Mouse (Mus musculus) liver, embryonic 13.5 days (tissue): Measurements from ENCODE around the gene Sphk1. TPM values are rescaled to one million over a fixed set of nuclear protein-coding genes. Genes with fewer than 3 reads are reported as not detected.
A peak's percentile ranks its signal among the peaks of the same experiment; 100 is the strongest.

ENCODE experiments used
- ATAC-seq: fragments of 200-750 bp; cut with Nextera tagmentation; 2 replicates; pipeline ENCODE4 v1.8.0; 2017; ENCODE audit warnings: low read depth, mild to moderate bottlenecking, moderate number of reproducible peaks, moderate library complexity
- DNase-seq: peaks from one replicate; pipeline ENCODE4 v3.0.0; 2022
- H3K27ac ChIP-seq: fragments of 300-500 bp; sonication (generic); 2 replicates; pipeline ENCODE4 v1.5.1; 2015; ENCODE audit warnings: moderate library complexity, mild to moderate bottlenecking, inconsistent platforms
- H3K27me3 ChIP-seq: fragments of 300-500 bp; sonication (generic); 2 replicates; pipeline ENCODE4 v1.6.1; 2015; ENCODE audit warnings: mild to moderate bottlenecking, inconsistent platforms
- H3K36me3 ChIP-seq: fragments of 300-500 bp; sonication (generic); 2 replicates; pipeline ENCODE4 v1.6.1; 2015; ENCODE audit warnings: mild to moderate bottlenecking, inconsistent platforms
- H3K4me1 ChIP-seq: fragments of 300-500 bp; sonication (generic); replicated peaks from 2 replicates; pipeline ENCODE4 v1.6.1; 2015; ENCODE audit warnings: inconsistent platforms
- H3K4me2 ChIP-seq: fragments of 300-500 bp; sonication (generic); 2 replicates; pipeline ENCODE4 v1.6.1; 2015; ENCODE audit warnings: inconsistent platforms, mild to moderate bottlenecking, moderate library complexity
- H3K4me3 ChIP-seq: fragments of 300-500 bp; sonication (generic); replicated peaks from 2 replicates; pipeline ENCODE4 v1.5.1; 2015; ENCODE audit warnings: mild to moderate bottlenecking, inconsistent platforms
- H3K9ac ChIP-seq: fragments of 300-500 bp; sonication (generic); 2 replicates; pipeline ENCODE4 v1.6.1; 2015; ENCODE audit warnings: mild to moderate bottlenecking, inconsistent platforms
- H3K9me3 ChIP-seq: fragments of 300-500 bp; sonication (generic); replicated peaks from 2 replicates; pipeline ENCODE4 v1.6.1; 2016; ENCODE audit warnings: inconsistent platforms
- WGBS: fragments of 180-500 bp; shearing (Covaris S2); methylation state at CpG from one replicate; pipeline ENCODE4 v1.1.7; 2015; ENCODE audit not compliant: insufficient replicate concordance; 5-methylcytosine and 5-hydroxymethylcytosine counted together
- polyA plus RNA-seq: library from polyadenylated mRNA; unstranded; fragments of >200 nt; fragmentation: Nextera tagmentation; extraction: Ambion mirVana; gene quantifications from 2 replicates; pipeline ENCODE4 v1.2.1, GENCODE M21; 2015

Gene Sphk1
- polyA plus RNA-seq, 1 experiment from 2014 or later, result 32.7 TPM

DNA sequence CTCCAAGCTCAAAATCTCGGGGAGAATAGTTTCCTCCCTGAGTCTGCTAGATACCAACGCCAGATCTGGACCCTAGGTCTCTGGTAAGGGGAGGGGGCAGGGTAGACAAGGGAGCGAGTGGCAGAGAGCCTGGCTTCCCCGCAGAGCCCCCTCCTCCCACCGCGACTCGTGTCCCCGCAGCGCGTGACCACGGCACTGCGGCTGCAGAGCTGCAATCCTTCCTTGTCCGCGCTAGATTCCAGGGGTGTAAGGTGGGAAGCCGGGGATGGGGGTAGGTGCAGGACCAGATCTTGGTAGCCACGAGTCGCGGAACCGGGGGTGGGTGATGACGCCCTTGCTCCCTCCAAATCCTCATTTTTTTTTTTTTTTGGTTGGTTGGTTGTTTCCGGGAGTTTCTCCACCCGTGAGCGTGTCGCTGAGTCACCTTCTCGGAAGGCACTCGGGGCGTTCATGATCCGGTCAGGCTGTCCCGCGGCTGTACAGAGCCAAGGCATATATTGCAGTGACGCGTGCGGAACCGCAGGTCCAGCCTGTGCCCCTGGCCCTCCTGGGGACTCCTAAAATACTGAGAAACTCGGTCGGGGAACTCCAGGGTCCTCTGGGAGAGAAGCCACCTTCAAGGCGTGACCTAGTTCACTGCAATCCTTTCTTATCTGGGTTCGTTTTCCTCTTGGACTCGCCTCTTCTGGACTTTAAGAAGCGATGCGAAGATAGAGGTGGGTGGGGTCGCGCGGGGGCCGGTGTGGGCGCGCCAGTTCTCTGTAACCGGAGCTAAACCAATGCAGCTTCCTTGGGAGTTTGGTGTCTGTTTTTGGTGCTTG, 856 bp downstream of the Sphk1 start:
- peak overlapping the region; percentile 98 for H3K27ac ChIP-seq
- no peak for ATAC-seq

GRCm38 (mm10) chr11:116532262-116532809, 1.6 kb downstream of the Sphk1 start:
- DNase-seq (peak; percentile 71), ATAC-seq (no peak)
- Histone ChIP-seq H3K4me2 (peak overlapping the region; percentile 95), H3K27ac (peak overlapping the region; percentile 98), H3K36me3 (peaks cover 24% of the 10 kb centered on the region), H3K4me3 (peak overlapping the region; percentile 71), H3K9ac (peak overlapping the region; percentile 91), H3K27me3 (peaks cover 57% of the 10 kb centered on the region), H3K9me3 (no peaks in the 10 kb centered on the region), H3K4me1 (peaks cover 69% of the 10 kb centered on the region)
- WGBS, result under 1% methylated on average over 30 of the region's 30 CpGs

More for the DNA sequence above, 856 bp downstream of the Sphk1 start:
- no peaks in the 10 kb centered on the region for H3K9me3 ChIP-seq
- peak overlapping the region; percentile 95 for H3K4me2 ChIP-seq
- DNase-seq, result peak; percentile 45
- H3K4me1 ChIP-seq, result peaks cover 62% of the 10 kb centered on the region
- H3K36me3 ChIP-seq, result peaks cover 17% of the 10 kb centered on the region
- peak overlapping the region; percentile 91 for H3K9ac ChIP-seq
- peaks cover 63% of the 10 kb centered on the region for H3K27me3 ChIP-seq
- WGBS, result 3% methylated on average over 48 of the region's 48 CpGs
- peak overlapping the region; percentile 71 for H3K4me3 ChIP-seq

- Histone ChIP-seq H3K9me3 (no peaks in the 10 kb centered on the region), H3K27me3 (peaks cover 52% of the 10 kb centered on the region), H3K4me1 (peaks cover 75% of the 10 kb centered on the region), H3K27ac (peak overlapping the region; percentile 98), H3K4me3 (peak overlapping the region; percentile 71), H3K9ac (peak overlapping the region; percentile 91), H3K4me2 (peak overlapping the region; percentile 95), H3K36me3 (peaks cover 29% of the 10 kb centered on the region)
- ATAC-seq (peak; percentile 56), DNase-seq (peak; percentile 77)
- under 1% methylated on average over 50 of the region's 50 CpGs for WGBS
These were observed 2.1 kb downstream of the Sphk1 start for GRCm38 (mm10) chr11:116532810-116533338.

GRCm38 (mm10) chr11:116533341-116534153, 2.8 kb downstream of the Sphk1 start:
- 1% methylated on average over 63 of the region's 63 CpGs for WGBS
- Histone ChIP-seq H3K4me3 (peak overlapping the region; percentile 71), H3K36me3 (peaks cover 36% of the 10 kb centered on the region), H3K27me3 (peaks cover 45% of the 10 kb centered on the region), H3K27ac (peak overlapping the region; percentile 98), H3K9ac (peak overlapping the region; percentile 91), H3K9me3 (no peaks in the 10 kb centered on the region), H3K4me1 (peaks cover 81% of the 10 kb centered on the region), H3K4me2 (peak overlapping the region; percentile 95)
- DNase-seq, result peak; percentile 89
- ATAC-seq, result peak; percentile 86

- H3K4me2 ChIP-seq, result peak overlapping the region; percentile 95
- WGBS, result 14% methylated on average over 20 of the region's 20 CpGs
- H3K27me3 ChIP-seq, result peaks cover 44% of the 10 kb centered on the region
- H3K27ac ChIP-seq, result peak overlapping the region; percentile 98
- peak overlapping the region; percentile 91 for H3K9ac ChIP-seq
- H3K4me3 ChIP-seq, result peak overlapping the region; percentile 71
- DNase-seq (peak; percentile 82), ATAC-seq (peak; percentile 79)
- peaks cover 44% of the 10 kb centered on the region for H3K36me3 ChIP-seq
- H3K9me3 ChIP-seq, result no peaks in the 10 kb centered on the region
- H3K4me1 ChIP-seq, result peaks cover 89% of the 10 kb centered on the region
These were observed 3.6 kb downstream of the Sphk1 start for GRCm38 (mm10) chr11:116534154-116534865.

GRCm38 (mm10) chr11:116536685-116537084, 6.0 kb downstream of the Sphk1 start:
- peaks cover 24% of the 10 kb centered on the region for H3K27me3 ChIP-seq
- H3K9ac ChIP-seq, result peak overlapping the region; percentile 91
- 22% methylated on average over 7 of the region's 7 CpGs for WGBS
- peak overlapping the region; percentile 98 for H3K27ac ChIP-seq
- DNase-seq, result peak; percentile 71
- H3K36me3 ChIP-seq, result peaks cover 68% of the 10 kb centered on the region
- peak overlapping the region; percentile 40 for H3K4me3 ChIP-seq
- peak; percentile 49 for ATAC-seq
- peaks cover 81% of the 10 kb centered on the region for H3K4me1 ChIP-seq
- H3K4me2 ChIP-seq, result peak overlapping the region; percentile 95
- H3K9me3 ChIP-seq, result no peaks in the 10 kb centered on the region

DNA sequence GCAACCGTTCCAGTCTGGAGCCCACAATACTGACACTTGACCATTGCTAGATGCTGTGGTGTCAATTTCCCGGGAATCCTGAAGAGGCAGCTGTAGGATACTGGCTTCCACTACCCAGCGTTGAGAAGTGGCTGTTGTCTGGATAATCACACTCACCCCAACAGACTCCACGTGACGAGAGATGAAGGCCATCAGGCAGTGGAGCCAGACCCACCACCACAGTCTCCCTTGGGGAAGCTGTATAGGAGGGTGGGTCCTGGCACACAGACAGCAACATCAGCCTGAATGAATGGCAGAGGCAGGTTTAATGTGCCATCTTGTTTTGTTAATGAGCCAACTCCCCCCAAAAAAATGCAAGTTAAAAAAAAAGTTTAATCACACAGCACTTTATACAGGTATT, 6.7 kb downstream of the Sphk1 start:
- Histone ChIP-seq H3K4me1 (peaks cover 74% of the 10 kb centered on the region), H3K4me3 (peak overlapping the region; percentile 40), H3K9me3 (no peaks in the 10 kb centered on the region)

DNA sequence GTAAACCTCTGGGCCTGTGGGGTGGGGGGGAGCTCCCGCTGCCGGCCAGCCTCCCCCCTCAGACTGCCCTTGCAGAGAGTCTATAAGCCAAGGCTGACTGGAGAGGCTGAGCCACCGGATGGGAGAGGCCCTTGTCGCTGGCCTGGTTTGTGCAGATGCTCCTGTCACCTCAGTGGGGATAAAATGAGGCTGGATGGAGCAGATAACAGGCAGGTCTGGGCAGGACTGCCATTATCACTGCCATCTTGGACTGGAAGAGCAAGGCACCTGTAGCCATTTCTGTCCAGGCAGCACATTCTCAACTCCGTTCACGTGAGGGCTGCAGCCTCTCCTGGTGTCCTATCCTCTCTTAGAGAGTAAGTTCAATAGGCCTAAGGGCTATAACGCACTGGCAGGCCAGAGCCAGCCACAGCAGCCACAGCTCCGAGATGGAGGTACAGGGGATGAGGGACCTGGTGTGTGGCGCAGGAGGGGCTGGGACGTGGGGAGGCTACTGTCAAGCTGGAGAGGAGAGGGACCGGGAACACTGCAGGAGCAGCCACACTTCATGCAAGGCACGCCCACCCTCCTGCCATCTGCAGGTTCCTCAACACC, 7.5 kb downstream of the Sphk1 start:
- peaks cover 65% of the 10 kb centered on the region for H3K4me1 ChIP-seq
- ATAC-seq (peak; percentile 18), DNase-seq (peak; percentile 71)
- H3K9me3 ChIP-seq, result no peaks in the 10 kb centered on the region
- 48% methylated on average over 12 of the region's 12 CpGs for WGBS
- no peak overlapping the region; the same call in 1 of the 2 replicates for H3K4me3 ChIP-seq
- H3K27ac ChIP-seq, result peak overlapping the region; percentile 98
- H3K36me3 ChIP-seq, result peaks cover 83% of the 10 kb centered on the region
- H3K27me3 ChIP-seq, result peaks cover 8% of the 10 kb centered on the region
- H3K4me2 ChIP-seq, result peak overlapping the region; percentile 95
- H3K9ac ChIP-seq, result peak overlapping the region; percentile 91

More for the DNA sequence above, 6.7 kb downstream of the Sphk1 start:
- Histone ChIP-seq H3K36me3 (peaks cover 75% of the 10 kb centered on the region), H3K27ac (peak overlapping the region; percentile 98), H3K27me3 (peaks cover 17% of the 10 kb centered on the region), H3K9ac (peak overlapping the region; percentile 91), H3K4me2 (peak overlapping the region; percentile 95)
- no peak for ATAC-seq
- DNase-seq, result no peak
- 54% methylated on average over 5 of the region's 5 CpGs for WGBS

DNA sequence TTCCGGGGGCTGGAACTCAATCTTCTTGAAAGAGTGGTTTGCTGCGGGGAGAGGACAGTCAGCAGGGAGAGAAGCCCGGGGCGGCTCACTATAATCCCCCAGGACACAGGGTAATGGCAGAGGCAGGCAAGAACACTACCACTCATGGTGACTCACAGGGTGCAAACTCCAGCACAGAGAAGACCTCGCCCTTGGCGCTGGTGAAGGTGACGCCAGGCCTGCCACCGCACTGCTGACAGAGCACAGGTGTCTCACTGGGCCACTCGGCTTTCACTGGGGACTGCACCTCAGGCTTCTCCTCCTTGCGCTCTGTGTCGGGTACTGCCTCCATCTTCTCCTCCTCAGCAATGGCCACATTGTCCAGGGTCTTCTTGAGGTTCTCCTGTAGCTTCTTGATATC, 10.5 kb downstream of the Sphk1 start:
- Histone ChIP-seq H3K9ac (no peak overlapping the region), H3K27ac (0 out of 2 replicates have a peak overlapping the region, but pooled peaks have one; percentile 15), H3K4me3 (no peak overlapping the region), H3K27me3 (no peaks in the 10 kb centered on the region), H3K9me3 (no peaks in the 10 kb centered on the region), H3K4me2 (no peak overlapping the region), H3K4me1 (peaks cover 45% of the 10 kb centered on the region), H3K36me3 (peaks cover 100% of the 10 kb centered on the region)
- no peak for DNase-seq
- WGBS, result 90% methylated on average over 11 of the region's 11 CpGs
- no peak for ATAC-seq

- no peaks in the 10 kb centered on the region for H3K27me3 ChIP-seq
- H3K4me1 ChIP-seq, result peaks cover 45% of the 10 kb centered on the region
- peaks cover 100% of the 10 kb centered on the region for H3K36me3 ChIP-seq
- no peak overlapping the region for H3K27ac ChIP-seq
- H3K9ac ChIP-seq, result no peak overlapping the region
- H3K9me3 ChIP-seq, result no peaks in the 10 kb centered on the region
- no peak overlapping the region for H3K4me2 ChIP-seq
- DNase-seq (no peak), ATAC-seq (no peak)
- WGBS, result 75% methylated on average over 4 of the region's 4 CpGs
- no peak overlapping the region for H3K4me3 ChIP-seq
These were observed 12.4 kb downstream of the Sphk1 start for GRCm38 (mm10) chr11:116543110-116543509.
